Mouse (Mus musculus) midbrain, postnatal 0 days (tissue): ENCODE data around the gene 1500011B03Rik. TPM values are rescaled to one million over a fixed set of nuclear protein-coding genes. Genes with fewer than 3 reads are reported as not detected.

ENCODE experiments used
- ATAC-seq: fragments of 200-750 bp; cut with Nextera tagmentation; 2 replicates; pipeline ENCODE4 v1.8.0; 2017; ENCODE audit warnings: moderate number of reproducible peaks, mild to moderate bottlenecking, moderate TSS enrichment, moderate library complexity; ENCODE audit not compliant: low FRiP score
- DNase-seq: peaks from one replicate; pipeline ENCODE4 v3.0.0-alpha.2; 2015; ENCODE audit warnings: low spot score
- H3K27ac ChIP-seq: fragments of 300-500 bp; sonication (generic); 2 replicates; pipeline ENCODE4 v1.5.1; 2014; ENCODE audit warnings: low read depth, mild to moderate bottlenecking, low read length, mixed read lengths
- H3K27me3 ChIP-seq: fragments of 300-500 bp; sonication (generic); 2 replicates; pipeline ENCODE4 v1.6.1; 2014; ENCODE audit warnings: low read length, control low read depth, mixed read lengths; ENCODE audit not compliant: insufficient read depth
- H3K36me3 ChIP-seq: fragments of 300-500 bp; sonication (generic); 2 replicates; pipeline ENCODE4 v1.6.1; 2014; ENCODE audit warnings: low read length, control low read depth, mixed read lengths; ENCODE audit not compliant: insufficient read depth
- H3K4me1 ChIP-seq: fragments of 300-500 bp; sonication (generic); 2 replicates; pipeline ENCODE4 v1.6.1; 2014; ENCODE audit warnings: mild to moderate bottlenecking, control low read depth, antibody characterized with exemption, low read length, mixed read lengths; ENCODE audit not compliant: insufficient read depth
- H3K4me2 ChIP-seq: fragments of 300-500 bp; sonication (generic); 2 replicates; pipeline ENCODE4 v1.6.1; 2014; ENCODE audit warnings: low read depth, mild to moderate bottlenecking, low read length, mixed read lengths; ENCODE audit not compliant: poor library complexity, severe bottlenecking
- H3K4me3 ChIP-seq: fragments of 300-500 bp; sonication (generic); 2 replicates; pipeline ENCODE4 v1.5.1; 2014; ENCODE audit warnings: low read depth, mild to moderate bottlenecking, low read length, moderate library complexity
- H3K9ac ChIP-seq: fragments of 300-500 bp; sonication (generic); replicated peaks from 2 replicates; pipeline ENCODE4 v1.6.1; 2014; ENCODE audit warnings: mild to moderate bottlenecking, low read length, moderate library complexity, mixed read lengths; ENCODE audit not compliant: poor library complexity, severe bottlenecking
- H3K9me3 ChIP-seq: fragments of 300-500 bp; sonication (generic); 2 replicates; pipeline ENCODE4 v1.6.1; 2016; ENCODE audit warnings: low read length, control low read depth
- CTCF ChIP-seq: IDR thresholded peaks from 2 replicates; pipeline ENCODE4 v1.5.1; 2016; ENCODE audit warnings: antibody characterized with exemption, mild to moderate bottlenecking
- WGBS: fragments of 180-500 bp; shearing (Covaris S2); extraction: QIAGEN DNeasy Blood & Tissue Kit; methylation state at CpG from one replicate; pipeline ENCODE4 v1.1.7; 2014; 5-methylcytosine and 5-hydroxymethylcytosine counted together
- polyA plus RNA-seq: library from polyadenylated mRNA; unstranded; fragments of >200 nt; fragmentation: Nextera tagmentation; extraction: Ambion mirVana; gene quantifications from 2 replicates; pipeline ENCODE4 v1.2.1, GENCODE M21; 2015
- total RNA-seq: library from RNA; depleted of rRNA; stranded (reverse); fragments of >200 nt; gene quantifications from 2 replicates; pipeline ENCODE4 v1.2.3, GENCODE M21; 2014

Gene 1500011B03Rik
- total and polyA plus RNA-seq, 2 experiments from 2014 or later: 299 to 372 TPM

DNA sequence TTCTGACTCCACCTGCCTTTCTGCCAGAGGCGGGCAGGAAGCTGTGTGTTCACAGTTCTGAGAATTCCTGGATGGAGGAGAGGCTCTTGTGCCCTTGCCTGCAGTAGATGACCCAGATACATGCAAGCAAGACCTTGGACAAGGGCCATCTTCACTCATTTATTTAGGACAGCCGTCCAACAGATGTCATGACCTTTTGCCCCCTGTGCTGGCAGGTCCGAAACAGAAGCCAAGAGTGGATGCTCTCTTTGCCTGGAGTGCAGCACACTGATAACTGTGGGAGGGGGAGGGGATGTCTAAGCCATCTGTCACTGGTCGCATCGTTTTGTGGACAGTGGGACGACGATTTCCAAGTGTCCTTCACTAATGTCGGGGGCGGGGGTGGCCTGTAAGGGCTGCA, 28.0 kb downstream of the 1500011B03Rik start:
- DNase-seq (no peak), ATAC-seq (no peak)
- Histone ChIP-seq H3K27me3 (no peaks in the 10 kb centered on the region), H3K27ac (no peak overlapping the region), H3K4me3 (no peak overlapping the region), H3K9me3 (no peaks in the 10 kb centered on the region), H3K4me1 (no peaks in the 10 kb centered on the region), H3K9ac (no peak overlapping the region), H3K36me3 (peaks cover 53% of the 10 kb centered on the region), H3K4me2 (no peak overlapping the region)
- TF ChIP-seq CTCF: no peak
- WGBS: 51% methylated on average over 9 of the region's 9 CpGs

DNA sequence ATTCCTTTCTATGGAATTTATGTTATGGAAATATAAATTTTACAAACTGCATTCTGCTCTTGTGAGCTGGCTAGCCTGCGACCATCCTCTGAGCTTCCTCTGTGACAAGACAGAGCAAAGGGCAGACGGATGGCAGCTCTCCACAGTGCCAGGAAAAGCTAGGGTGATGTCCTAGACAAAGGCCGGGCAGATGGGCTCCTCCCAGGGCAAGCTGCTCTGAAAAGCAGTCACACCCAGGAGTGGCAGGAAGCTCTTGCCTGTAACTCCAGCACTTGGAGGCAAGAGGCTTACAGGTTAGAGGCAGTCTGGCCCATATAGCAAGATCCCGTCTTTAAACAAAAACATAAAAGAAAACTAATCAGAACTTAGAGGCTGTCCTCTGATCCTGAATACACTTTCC, 28.7 kb downstream of the 1500011B03Rik start:
- Histone ChIP-seq H3K9ac (no peak overlapping the region), H3K4me3 (no peak overlapping the region), H3K27ac (no peak overlapping the region), H3K27me3 (no peaks in the 10 kb centered on the region), H3K36me3 (peaks cover 49% of the 10 kb centered on the region), H3K4me1 (no peaks in the 10 kb centered on the region), H3K9me3 (no peaks in the 10 kb centered on the region), H3K4me2 (no peak overlapping the region)
- TF ChIP-seq CTCF: no peak
- 63% methylated on average over 4 of the region's 4 CpGs for WGBS
- ATAC-seq (no peak), DNase-seq (no peak)

DNA sequence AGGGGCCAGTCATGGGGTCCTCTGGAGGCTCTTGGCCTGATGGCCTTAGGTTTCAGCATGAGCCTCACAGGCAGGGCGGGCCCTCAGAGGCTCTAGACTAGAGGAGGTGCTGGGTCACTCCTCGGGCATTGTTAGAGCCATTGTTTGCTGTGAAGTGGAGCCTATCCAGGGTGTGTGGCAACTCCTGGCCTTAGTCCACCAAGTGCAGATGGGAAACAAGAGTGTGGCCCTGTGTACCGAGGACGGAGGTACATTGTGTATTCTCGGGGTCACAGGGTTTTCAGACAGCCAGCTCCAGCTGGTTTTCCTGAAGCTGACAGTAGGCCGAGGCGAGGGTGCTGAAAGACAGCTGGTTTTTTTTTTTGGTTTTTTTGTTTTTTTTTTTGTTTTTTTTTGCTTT, 30.0 kb downstream of the 1500011B03Rik start:
- Histone ChIP-seq H3K36me3 (peaks cover 50% of the 10 kb centered on the region), H3K4me2 (no peak overlapping the region), H3K4me1 (no peaks in the 10 kb centered on the region), H3K27me3 (no peaks in the 10 kb centered on the region), H3K27ac (no peak overlapping the region), H3K9me3 (no peaks in the 10 kb centered on the region), H3K9ac (no peak overlapping the region), H3K4me3 (no peak overlapping the region)
- TF ChIP-seq CTCF: no peak
- no peak for DNase-seq
- no peak for ATAC-seq
- 65% methylated on average over 7 of the region's 7 CpGs for WGBS

DNA sequence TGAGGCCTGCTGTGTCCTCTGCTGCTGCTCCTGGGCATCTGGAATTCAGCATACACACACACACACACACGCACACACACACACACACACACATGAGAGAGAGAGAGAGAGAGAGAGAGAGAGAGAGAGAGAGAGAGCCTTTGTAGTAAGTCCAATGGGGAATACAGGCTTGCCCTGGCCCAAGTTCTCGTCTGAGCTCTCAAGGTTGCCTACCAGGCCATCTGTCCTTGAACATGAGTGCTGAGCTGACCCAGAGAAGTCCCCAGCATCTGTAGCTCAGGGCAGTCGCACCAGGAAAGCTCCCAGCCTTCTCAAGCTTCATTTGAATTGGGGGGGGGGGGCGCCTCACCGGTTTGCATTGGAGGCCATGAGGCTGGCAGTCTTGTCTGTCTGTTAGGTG, 38.1 kb downstream of the 1500011B03Rik start:
- Histone ChIP-seq H3K4me3 (no peak overlapping the region), H3K9me3 (no peaks in the 10 kb centered on the region), H3K4me1 (no peaks in the 10 kb centered on the region), H3K9ac (no peak overlapping the region), H3K36me3 (peaks cover 35% of the 10 kb centered on the region), H3K4me2 (no peak overlapping the region), H3K27me3 (no peaks in the 10 kb centered on the region), H3K27ac (no peak overlapping the region)
- WGBS: 67% methylated on average over 5 of the region's 5 CpGs
- no peak for DNase-seq
- no peak for ATAC-seq
- no peak for TF ChIP-seq CTCF

DNA sequence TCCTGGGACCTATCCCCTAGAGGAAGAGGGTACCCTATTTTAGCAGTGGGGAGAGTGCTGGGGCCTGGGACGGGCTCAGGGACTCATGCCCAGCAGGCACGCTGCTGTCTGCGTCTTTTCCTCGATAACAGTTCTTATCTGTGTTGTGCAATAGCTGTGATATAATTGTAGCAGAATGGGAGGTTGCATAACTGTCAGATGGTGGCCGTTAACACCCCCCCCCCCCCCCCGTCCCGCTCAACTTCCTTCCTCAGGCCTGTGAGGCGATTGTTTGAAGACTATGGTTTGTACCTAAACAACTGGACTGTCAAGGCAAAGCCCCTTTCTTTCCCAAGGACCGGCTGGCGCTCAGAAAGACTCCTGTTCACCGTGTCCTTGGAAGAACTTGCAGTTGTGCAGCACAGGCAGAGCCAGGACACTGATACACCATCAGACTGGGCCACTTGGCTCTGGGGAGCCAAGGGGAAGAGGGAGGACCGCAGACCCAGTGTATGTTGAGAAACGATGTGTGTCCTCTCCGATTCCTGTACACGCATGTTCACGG, 38.6 kb downstream of the 1500011B03Rik start:
- ATAC-seq (no peak), DNase-seq (no peak)
- Histone ChIP-seq H3K27ac (no peak overlapping the region), H3K9me3 (no peaks in the 10 kb centered on the region), H3K36me3 (peaks cover 34% of the 10 kb centered on the region), H3K9ac (no peak overlapping the region), H3K4me1 (no peaks in the 10 kb centered on the region), H3K4me3 (no peak overlapping the region), H3K4me2 (no peak overlapping the region), H3K27me3 (no peaks in the 10 kb centered on the region)
- TF ChIP-seq CTCF: no peak
- WGBS: 85% methylated on average over 15 of the region's 16 CpGs

DNA sequence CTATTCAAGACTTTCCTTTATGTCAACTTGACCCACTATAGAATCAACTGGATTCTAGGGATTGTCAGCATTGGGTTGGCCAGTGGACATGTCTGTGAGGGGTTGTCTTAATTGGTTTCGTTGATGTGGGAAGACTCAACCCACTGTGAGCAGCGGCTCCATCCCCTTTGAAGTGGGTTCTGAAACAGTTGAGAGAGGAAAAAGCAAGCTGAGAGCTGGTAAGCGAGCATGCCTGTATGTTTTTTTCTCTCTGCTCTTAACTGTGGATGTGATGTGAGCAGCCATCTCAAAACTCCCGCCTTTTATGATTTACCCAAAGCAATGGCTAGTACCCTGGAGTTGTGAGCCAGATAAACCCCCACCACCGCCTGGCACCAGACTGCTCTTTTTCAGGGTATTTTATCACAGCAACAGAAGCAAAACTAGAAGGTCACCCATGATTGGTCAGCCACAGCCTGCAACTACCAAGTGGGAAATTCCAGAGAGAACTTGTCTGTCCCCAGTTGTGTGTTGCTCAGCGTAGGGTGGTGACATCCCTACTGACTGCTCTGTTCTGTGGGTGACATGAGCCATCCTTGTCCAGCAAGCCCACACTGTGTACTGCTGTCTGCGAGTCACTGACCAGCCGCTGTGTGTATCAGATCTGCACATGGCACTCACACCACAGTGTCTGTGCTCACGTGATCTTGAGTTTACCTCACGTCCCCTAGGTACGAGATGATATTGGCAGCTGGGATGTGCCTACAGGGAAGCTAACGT, 39.7 kb downstream of the 1500011B03Rik start:
- no peak overlapping the region for H3K27ac ChIP-seq
- no peaks in the 10 kb centered on the region for H3K4me1 ChIP-seq
- H3K4me2 ChIP-seq: no peak overlapping the region
- 78% methylated on average over 12 of the region's 12 CpGs for WGBS
- H3K36me3 ChIP-seq: peaks cover 23% of the 10 kb centered on the region
- no peak for TF ChIP-seq CTCF
- H3K27me3 ChIP-seq: no peaks in the 10 kb centered on the region
- no peak for ATAC-seq
- H3K4me3 ChIP-seq: no peak overlapping the region
- DNase-seq: no peak
- H3K9me3 ChIP-seq: no peaks in the 10 kb centered on the region
- no peak overlapping the region for H3K9ac ChIP-seq
